15 mouse cellular contexts compared by ENCODE assay signal in the genomic region with DNA sequence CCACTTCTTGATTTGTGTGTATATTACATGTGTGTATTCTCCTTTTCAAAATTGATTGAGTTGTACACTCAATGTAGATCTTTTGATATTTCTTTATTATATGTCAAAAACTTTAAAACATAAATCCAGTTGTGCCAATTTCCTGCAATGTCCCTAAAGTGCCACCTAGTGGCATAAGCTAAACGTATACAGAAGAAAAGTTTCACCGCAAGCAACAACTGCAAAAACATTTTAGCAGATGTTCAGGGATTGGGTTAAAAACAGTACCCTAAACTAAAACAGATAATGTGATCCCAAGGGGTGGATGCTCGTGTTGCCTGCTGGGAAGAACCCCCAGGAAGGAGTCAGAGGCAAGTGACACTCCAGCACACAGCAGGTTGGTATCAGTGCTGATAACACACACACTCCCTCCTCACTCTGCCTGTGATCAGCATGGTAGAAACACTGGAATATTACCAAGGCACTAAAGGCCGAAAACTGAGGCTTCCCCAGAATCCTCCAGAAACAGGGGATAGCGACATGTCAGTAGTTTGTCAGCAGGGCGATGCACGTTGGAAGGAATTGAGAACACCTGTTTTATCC.
DNase-seq lines count a peak whose midpoint lies in the region; ATAC-seq and TF ChIP-seq lines count a peak whose summit lies in the region.
"Had no signal": no experiment of that assay in that cellular context is flagged by ENCODE, and none has a peak within 500 bp of the region (broad histone marks: within the 10 kb centered on the region; RNA-seq: fewer than 3 reads in every experiment).

No protein-coding gene starts in this region.

- intact Hi-C loops in heart, postnatal 36 days (cut with DNase I) = loop anchor here (2.0 to 5.0 kb wide), 3 partner anchors 172 to 581 kb away; no protein-coding TSS in a partner anchor

- no peak overlapping the region for H3K4me2 ChIP-seq in embryonic facial prominence, embryonic 11.5 days (ENCODE audit: low read depth, low read length)
- H3K4me2 ChIP-seq: embryonic facial prominence, embryonic 13.5 days; midbrain, embryonic 12.5 days; neural tube, embryonic 13.5 days had no signal

- DNase-seq in embryonic facial prominence, embryonic 11.5 days (ENCODE audit: low spot score) = peak; percentile 22
- DNase-seq in embryonic facial prominence, embryonic 10.5 days (ENCODE audit: low spot score) = no peak
- peak; percentile 1 for DNase-seq in kidney, postnatal 14 days
- no peak for DNase-seq in kidney, postnatal 36 days
- DNase-seq in 416B (ENCODE audit: low read depth) = peak; percentile 3
- DNase-seq in cerebellum, adult 2 months = no peak
- DNase-seq in heart, postnatal 36 days = no peak
- DNase-seq: adrenal gland, postnatal 14 days; cerebellum, adult 11-12 months; kidney, adult 11 months; right cerebral cortex, postnatal 14 days had no signal

- ATAC-seq in embryonic facial prominence, embryonic 11.5 days (replicated peaks; ENCODE audit: insufficient number of reproducible peaks, low FRiP score, low TSS enrichment, low read depth) = no peak
- peak; percentile 64 for ATAC-seq in erythroid progenitor cell, adult 5-6 weeks (replicated peaks; ENCODE audit: low FRiP score, poor library complexity, severe bottlenecking)

- no peak overlapping the region for H3K9ac ChIP-seq in embryonic facial prominence, embryonic 11.5 days (replicated peaks; ENCODE audit: low read length)
- H3K9ac ChIP-seq: embryonic facial prominence, embryonic 13.5 days; midbrain, embryonic 12.5 days; neural tube, embryonic 13.5 days had no signal

- no peak overlapping the region for H3K27ac ChIP-seq in embryonic facial prominence, embryonic 11.5 days (replicated peaks; ENCODE audit: low read depth, low read length)
- H3K27ac ChIP-seq in embryonic facial prominence, embryonic 10.5 days (replicated peaks) = no peak overlapping the region
- no peak overlapping the region for H3K27ac ChIP-seq in cerebellum, adult 2 months (ENCODE audit: insufficient read depth, low read length)
- H3K27ac ChIP-seq: embryonic facial prominence, embryonic 13.5 days; midbrain, embryonic 12.5 days; neural tube, embryonic 13.5 days had no signal

- no peaks in the 10 kb centered on the region for H3K4me1 ChIP-seq in embryonic facial prominence, embryonic 11.5 days (ENCODE audit: control insufficient read depth, insufficient read depth, low read length)
- no peaks in the 10 kb centered on the region for H3K4me1 ChIP-seq in embryonic facial prominence, embryonic 10.5 days
- no peaks in the 10 kb centered on the region for H3K4me1 ChIP-seq in cerebellum, adult 2 months (ENCODE audit: control insufficient read depth, insufficient read depth, low read length)
- H3K4me1 ChIP-seq: embryonic facial prominence, embryonic 13.5 days; midbrain, embryonic 12.5 days; neural tube, embryonic 13.5 days had no signal

- H3K4me3 ChIP-seq in embryonic facial prominence, embryonic 11.5 days (ENCODE audit: low read depth, low read length) = no peak overlapping the region
- no peak overlapping the region for H3K4me3 ChIP-seq in embryonic facial prominence, embryonic 10.5 days
- H3K4me3 ChIP-seq in cerebellum, adult 2 months (replicated peaks; ENCODE audit: insufficient read depth, low read depth, low read length) = no peak overlapping the region
- H3K4me3 ChIP-seq: embryonic facial prominence, embryonic 13.5 days; midbrain, embryonic 12.5 days; neural tube, embryonic 13.5 days had no signal

- 53% methylated on average over 7 of the region's 7 CpGs for WGBS in embryonic facial prominence, embryonic 11.5 days
- WGBS in embryonic facial prominence, embryonic 10.5 days = 68% methylated on average over 7 of the region's 7 CpGs
- WGBS in cerebellum, adult 2 months = 58% methylated on average over 7 of the region's 7 CpGs

- no peaks in the 10 kb centered on the region for H3K9me3 ChIP-seq in embryonic facial prominence, embryonic 11.5 days (replicated peaks; ENCODE audit: control insufficient read depth, low read length)
- H3K9me3 ChIP-seq in embryonic facial prominence, embryonic 10.5 days = no peaks in the 10 kb centered on the region
- H3K9me3 ChIP-seq: embryonic facial prominence, embryonic 13.5 days; midbrain, embryonic 12.5 days; neural tube, embryonic 13.5 days had no signal

- H3K36me3 ChIP-seq in embryonic facial prominence, embryonic 11.5 days (replicated peaks; ENCODE audit: control insufficient read depth, insufficient read depth, low read depth, low read length) = no peaks in the 10 kb centered on the region
- H3K36me3 ChIP-seq in embryonic facial prominence, embryonic 10.5 days (replicated peaks) = no peaks in the 10 kb centered on the region
- H3K36me3 ChIP-seq: embryonic facial prominence, embryonic 13.5 days; midbrain, embryonic 12.5 days; neural tube, embryonic 13.5 days had no signal

- TF ChIP-seq CTCF in cerebellum, adult 2 months (IDR thresholded peaks at IDR 0.05; ENCODE audit: borderline replicate concordance, insufficient read depth, low read depth, low read length) = no peak

- H3K27me3 ChIP-seq in embryonic facial prominence, embryonic 11.5 days (ENCODE audit: control insufficient read depth, insufficient read depth, low read length) = no peaks in the 10 kb centered on the region
- peaks cover 81% of the 10 kb centered on the region for H3K27me3 ChIP-seq in embryonic facial prominence, embryonic 10.5 days (replicated peaks; ENCODE audit: low read depth, poor library complexity, severe bottlenecking)
- H3K27me3 ChIP-seq in cerebellum, adult 2 months (ENCODE audit: control insufficient read depth, insufficient read depth, low read length) = no peaks in the 10 kb centered on the region

- no peak for TF ChIP-seq POLR2A in cerebellum, adult 2 months (IDR thresholded peaks at IDR 0.05; ENCODE audit: borderline replicate concordance, insufficient read depth, low read length)

Comparison
In these comparisons a context has a peak if more than half of its experiments do, and no peak if none do; other contexts are left out.
1. DNase-seq: peak in embryonic facial prominence, embryonic 11.5 days (single experiment), kidney, postnatal 14 days (single experiment) and 416B (single experiment); none in embryonic facial prominence, embryonic 10.5 days (single experiment), kidney, postnatal 36 days (0 of 2), cerebellum, adult 2 months (0 of 2) and heart, postnatal 36 days (0 of 2).